Mouse (Mus musculus): Measurements from ENCODE around the gene Nr1i2. TPM values are rescaled to one million over a fixed set of nuclear protein-coding genes. Genes with fewer than 3 reads are reported as not detected.
"Not testable (repeated sequence)": the region's sequence is repeated elsewhere in the genome, so short reads cannot be mapped to it uniquely, and the experiment has no call there.

Gene Nr1i2
- total RNA-seq (2012; rRNA removed): not detected in 2 replicates
- total RNA-seq (2014; rRNA removed): not detected in 2 replicates
- not detected in 2 replicates for polyA plus RNA-seq (2012; ENCODE audit: insufficient read length, low read depth)

DNA sequence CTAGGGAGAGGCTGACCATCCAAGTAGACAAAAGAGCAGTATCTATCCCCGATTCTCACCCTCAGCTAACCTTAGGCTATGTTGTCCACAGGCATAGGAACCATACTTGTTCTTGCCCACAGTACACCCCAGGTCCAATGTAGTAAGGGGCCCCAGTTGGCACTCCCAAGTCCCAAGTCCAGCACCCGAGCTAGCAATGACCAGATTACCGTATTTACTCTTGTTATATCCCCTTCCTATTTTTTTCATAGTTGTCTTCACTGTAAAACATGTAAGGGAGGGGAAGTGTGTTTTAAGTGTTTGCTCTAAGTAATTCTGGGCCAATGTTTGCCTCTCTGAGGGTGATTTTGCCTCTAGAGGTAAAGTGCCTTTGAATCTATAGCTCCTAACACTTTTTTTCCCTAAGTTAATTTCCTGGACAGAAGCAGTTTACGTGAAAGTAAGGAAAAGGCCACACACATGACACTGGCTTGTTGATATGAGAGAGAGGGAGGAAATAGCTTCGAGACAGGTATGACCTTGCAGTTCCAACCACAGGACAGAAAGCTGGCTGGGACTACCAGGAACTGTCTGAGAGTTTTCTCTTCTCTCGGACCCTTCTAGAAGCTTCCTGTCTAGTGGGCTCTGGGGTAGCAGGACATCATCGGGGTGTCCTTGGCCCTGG is at the start of gene Nr1i2:
Nr1i2 (minus strand) TSS at position 140 of the 664 bp plus-strand sequence.
- Histone ChIP-seq H3K36me3 (replicated peaks in 1 of 2; ENCODE audit: control insufficient read depth in 1 of 2, insufficient read depth in 1 of 2, low read length in 1 of 2) (peaks cover 0 to 4% of the 10 kb centered on the region in 2 experiments), H3K4me1 (ENCODE audit: control insufficient read depth in 1 of 2, insufficient read depth in 2 of 2) (peaks cover 0 to 3% of the 10 kb centered on the region in 2 experiments; a peak in 1 of 4 replicates), H3K27me3 (replicated peaks) (no peaks in the 10 kb centered on the region), H3K4me3 (replicated peaks in 1 of 3; ENCODE audit: low read depth in 2 of 3, low read length in 2 of 3, poor library complexity in 1 of 3) (no peak within 1 kb of the TSS), H3K4me2 (ENCODE audit: insufficient read depth, low read depth, poor library complexity, severe bottlenecking) (no peak within 1 kb of the TSS), H3K9ac (ENCODE audit: insufficient read depth, low read depth) (no peak within 1 kb of the TSS), H3K27ac (ENCODE audit: insufficient read depth, low read depth) (no peak within 1 kb of the TSS), H3K9me3 (replicated peaks; ENCODE audit: low read length) (no peaks in the 10 kb centered on the region), H3K79me2 (replicated peaks; ENCODE audit: control insufficient read depth, extremely low read depth, insufficient read depth, poor library complexity, severe bottlenecking) (no peaks in the 10 kb centered on the region)
- no peak for DNase-seq (ENCODE audit: extremely low read depth)
- in situ Hi-C loops (cut with MboI; ENCODE audit: low pct_ligation_motif_present, low pct_unique_long_range_greater_than_20kb, low sequenced_read_pairs) (no loop called here), dilution Hi-C loops (cut with MboI; ENCODE audit: extremely low pct_ligation_motif_present, extremely low pct_unique_long_range_greater_than_20kb, low sequenced_read_pairs) (no loop called here)
- TF ChIP-seq MXI1 (IDR thresholded peaks at IDR 0.05; ENCODE audit: low read depth, low read length) (peak; percentile 50; the same call in 1 of the 2 replicates), RAD21 (IDR thresholded peaks at IDR 0.05; ENCODE audit: low read depth, low read length) (no peak), MEF2A (IDR thresholded peaks at IDR 0.05; ENCODE audit: borderline replicate concordance, low read depth, low read length) (no peak), ETS1 (conservative IDR thresholded peaks at IDR 0.05; ENCODE audit: low read depth, low read length) (no peak), BHLHE40 (IDR thresholded peaks at IDR 0.05; ENCODE audit: low read depth, low read length) (no peak), USF1 (IDR thresholded peaks at IDR 0.05; ENCODE audit: low read depth, low read length) (no peak), MAX (IDR thresholded peaks at IDR 0.05; ENCODE audit: low read length) (no peak)

DNA sequence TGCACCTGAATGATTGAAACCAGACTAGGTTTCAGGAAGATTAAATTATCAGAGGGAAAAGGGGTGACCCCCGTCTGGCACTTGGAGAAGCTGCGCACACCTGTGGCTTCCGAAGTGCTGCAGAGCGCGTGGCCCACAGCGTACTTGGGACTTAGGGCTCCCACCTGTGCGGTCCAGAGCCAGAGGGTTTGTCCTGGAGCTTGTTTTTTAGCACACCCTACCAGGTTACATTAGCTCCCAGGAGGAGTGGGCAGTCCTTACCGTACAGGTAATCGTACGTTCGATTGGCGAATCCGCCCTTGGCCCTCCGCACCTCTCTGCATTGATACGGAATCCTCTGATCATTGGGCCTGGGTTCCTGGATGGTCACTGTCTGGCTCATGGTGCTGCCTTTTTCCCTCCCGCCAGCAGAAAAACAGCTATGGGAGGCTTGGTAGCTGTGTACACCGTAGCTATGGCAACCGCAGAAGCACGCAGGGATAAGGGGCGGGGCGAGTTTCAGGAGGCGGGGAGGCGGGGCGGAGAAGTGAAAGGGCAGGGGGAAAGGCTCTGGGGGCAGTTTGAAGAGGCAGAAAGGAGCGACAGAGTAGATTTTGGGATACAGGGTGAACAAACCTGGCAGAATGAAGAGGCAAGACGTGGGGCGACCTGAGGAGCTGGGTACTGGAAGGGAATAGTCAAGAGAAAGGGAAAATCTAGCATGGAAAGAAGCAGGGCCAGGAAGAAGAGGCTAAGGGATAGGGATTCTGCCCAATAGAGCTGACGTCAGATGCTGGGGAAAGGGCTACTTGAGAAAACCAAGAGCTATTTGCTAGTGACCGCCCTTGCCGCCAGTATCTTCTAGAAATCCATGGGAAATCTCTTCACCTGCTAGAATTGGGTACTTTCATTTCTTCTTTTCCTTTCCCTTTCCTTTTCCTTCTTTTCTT is 47.0 kb upstream of the Nr1i2 start, which contains the start of gene Maats1:
Maats1 (minus strand) TSS at position 748 of the 929 bp plus-strand sequence.
- dilution Hi-C loops (cut with MboI; ENCODE audit: extremely low pct_ligation_motif_present, extremely low pct_unique_long_range_greater_than_20kb, low sequenced_read_pairs) (no loop called here), in situ Hi-C loops (cut with MboI; ENCODE audit: low pct_ligation_motif_present, low pct_unique_long_range_greater_than_20kb, low sequenced_read_pairs) (loop anchor here (25.0 kb wide), 2 partner anchors 371 to 696 kb away; partner anchors contain the start of gene Arhgap31)
- DNase-seq (ENCODE audit: extremely low read depth): no peak
- no peaks in the 10 kb centered on the region for H3K36me3 ChIP-seq (replicated peaks in 1 of 2; ENCODE audit: control insufficient read depth in 1 of 2, insufficient read depth in 1 of 2, low read length in 1 of 2)
- no peak within 1 kb of the TSS for H3K9ac ChIP-seq (ENCODE audit: insufficient read depth, low read depth)
- H3K27ac ChIP-seq (ENCODE audit: insufficient read depth, low read depth): no peak within 1 kb of the TSS
- TF ChIP-seq SIN3A (IDR thresholded peaks at IDR 0.05; ENCODE audit: low read length): no peak
- TF ChIP-seq MXI1 (IDR thresholded peaks at IDR 0.05; ENCODE audit: low read depth, low read length): peak; percentile 49; the same call in 1 of the 2 replicates
- no peak within 1 kb of the TSS for H3K4me3 ChIP-seq (replicated peaks in 1 of 3; ENCODE audit: low read depth in 2 of 3, low read length in 2 of 3, poor library complexity in 1 of 3)
- H3K9me3 ChIP-seq (replicated peaks; ENCODE audit: low read length): no peaks in the 10 kb centered on the region
- no peaks in the 10 kb centered on the region for H3K79me2 ChIP-seq (replicated peaks; ENCODE audit: control insufficient read depth, extremely low read depth, insufficient read depth, poor library complexity, severe bottlenecking)
- no peak within 1 kb of the TSS for H3K4me2 ChIP-seq (ENCODE audit: insufficient read depth, low read depth, poor library complexity, severe bottlenecking)
- H3K27me3 ChIP-seq (replicated peaks): no peaks in the 10 kb centered on the region
- H3K4me1 ChIP-seq (ENCODE audit: control insufficient read depth in 1 of 2, insufficient read depth in 2 of 2): peaks cover 6 to 22% of the 10 kb centered on the region in 2 experiments; a peak in 3 of 4 replicates

DNA sequence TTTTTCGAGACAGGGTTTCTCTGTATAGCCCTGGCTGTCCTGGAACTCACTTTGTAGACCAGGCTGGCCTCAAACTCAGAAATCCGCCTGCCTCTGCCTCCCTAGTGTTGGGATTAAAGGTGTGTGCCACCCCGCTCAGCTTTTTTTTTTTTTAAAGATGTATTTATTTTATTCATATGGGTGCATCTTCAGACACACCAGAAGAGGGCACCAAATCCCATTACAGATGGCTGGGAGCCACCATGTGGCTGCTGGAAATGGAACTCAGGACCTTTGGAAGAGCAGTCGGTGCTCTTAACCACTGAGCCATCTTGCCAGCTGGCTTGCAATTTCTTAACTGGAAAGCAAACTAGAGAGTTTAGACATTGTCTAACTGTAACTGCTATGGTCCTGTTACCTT is 43.5 kb upstream of the Nr1i2 start:
- H3K4me2 ChIP-seq (ENCODE audit: insufficient read depth, low read depth, poor library complexity, severe bottlenecking); H3K4me3 ChIP-seq (replicated peaks in 1 of 3; ENCODE audit: low read depth in 2 of 3, low read length in 2 of 3, poor library complexity in 1 of 3); H3K9me3 ChIP-seq (replicated peaks; ENCODE audit: low read length); dilution Hi-C loops (cut with MboI; ENCODE audit: extremely low pct_ligation_motif_present, extremely low pct_unique_long_range_greater_than_20kb, low sequenced_read_pairs); H3K27me3 ChIP-seq (replicated peaks); DNase-seq (ENCODE audit: extremely low read depth); H3K4me1 ChIP-seq (ENCODE audit: control insufficient read depth in 1 of 2, insufficient read depth in 2 of 2); H3K27ac ChIP-seq (ENCODE audit: insufficient read depth, low read depth); H3K79me2 ChIP-seq (replicated peaks; ENCODE audit: control insufficient read depth, extremely low read depth, insufficient read depth, poor library complexity, severe bottlenecking); H3K9ac ChIP-seq (ENCODE audit: insufficient read depth, low read depth); H3K36me3 ChIP-seq (replicated peaks in 1 of 2; ENCODE audit: control insufficient read depth in 1 of 2, insufficient read depth in 1 of 2, low read length in 1 of 2): not testable (repeated sequence)
- in situ Hi-C loops (cut with MboI; ENCODE audit: low pct_ligation_motif_present, low pct_unique_long_range_greater_than_20kb, low sequenced_read_pairs): loop anchor here (25.0 kb wide), 2 partner anchors 374 to 699 kb away; partner anchors contain the start of gene Arhgap31
- peak in 1 of 2 experiments; percentile 56; a peak in 2 of 4 replicates for TF ChIP-seq CTCF (conservative IDR thresholded peaks at IDR 0.05 in 1 of 2, IDR thresholded peaks at IDR 0.05 in 1 of 2; ENCODE audit: low read depth in 2 of 2, low read length in 2 of 2)
- peak; percentile 31 for TF ChIP-seq SMC3 (IDR thresholded peaks at IDR 0.05; ENCODE audit: low read depth, low read length)
- TF ChIP-seq MYC (IDR thresholded peaks at IDR 0.05; ENCODE audit: low read depth, low read length): peak; percentile 21; the same call in 1 of the 2 replicates
- peak; percentile 75 for TF ChIP-seq ZNF384 (IDR thresholded peaks at IDR 0.05; ENCODE audit: low read depth, low read length)
- TF ChIP-seq RAD21 (IDR thresholded peaks at IDR 0.05; ENCODE audit: low read depth, low read length): peak; percentile 24

All from CH12.LX (cell line).